Mouse (Mus musculus) 416B (cell line): ENCODE measurements around the gene Grcc10.

Experiments used
- DNase-seq: peaks from one replicate; pipeline ENCODE4 v3.0.0; 2011; ENCODE audit warnings: low read depth

The Grcc10 gene

DNA sequence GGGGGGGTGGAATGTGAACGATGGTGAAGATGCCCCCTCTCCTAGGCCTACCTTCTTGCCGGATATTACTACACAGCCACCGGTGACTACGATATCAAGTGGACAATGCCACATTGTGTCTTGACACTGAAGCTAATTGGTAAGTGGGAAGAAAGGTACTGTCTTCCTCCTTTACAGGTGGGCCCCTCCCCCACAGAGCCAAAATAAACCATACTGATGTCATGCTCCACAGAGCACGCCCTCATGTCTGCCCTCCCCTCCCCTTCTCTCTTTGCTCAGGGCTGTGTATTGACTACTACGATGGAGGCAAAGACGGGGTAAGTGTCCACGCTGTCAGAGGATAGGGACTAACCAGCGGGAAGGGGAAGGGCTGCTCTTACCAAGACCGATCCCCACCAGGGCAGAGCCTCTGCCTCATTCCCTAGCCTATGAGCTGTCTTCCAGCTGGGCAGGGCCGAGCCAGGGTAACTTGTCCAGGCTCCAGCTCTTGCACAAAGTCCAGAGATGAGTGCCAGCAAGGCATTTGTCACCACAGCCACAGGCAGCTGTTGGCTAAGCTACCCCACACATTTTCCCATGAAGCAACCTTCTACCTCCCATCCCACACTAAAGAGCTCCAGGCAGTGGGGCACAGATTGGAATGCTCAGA lies 41.1 kb downstream of the Grcc10 start:
- DNase-seq: no peak

DNA sequence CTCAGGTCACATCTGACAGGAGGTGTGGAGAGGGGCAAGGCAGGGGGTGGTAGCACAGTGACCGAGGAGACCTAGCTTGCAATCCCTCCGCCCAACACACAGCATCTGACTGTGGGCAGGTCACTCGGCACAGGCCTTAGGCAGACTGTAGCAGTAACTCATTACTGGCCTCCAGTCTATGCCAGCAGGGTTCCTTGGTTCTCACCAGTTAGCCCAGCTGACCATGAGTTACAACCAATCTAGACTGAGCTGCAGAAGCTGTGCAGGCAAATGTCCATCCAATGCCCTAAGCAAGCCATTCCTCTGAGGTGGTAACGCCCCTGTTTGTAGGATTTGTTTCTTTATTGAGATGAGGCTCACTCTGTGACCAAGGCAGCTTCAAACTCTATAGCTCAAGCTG lies 41.8 kb downstream of the Grcc10 start:
- DNase-seq: no peak

DNA sequence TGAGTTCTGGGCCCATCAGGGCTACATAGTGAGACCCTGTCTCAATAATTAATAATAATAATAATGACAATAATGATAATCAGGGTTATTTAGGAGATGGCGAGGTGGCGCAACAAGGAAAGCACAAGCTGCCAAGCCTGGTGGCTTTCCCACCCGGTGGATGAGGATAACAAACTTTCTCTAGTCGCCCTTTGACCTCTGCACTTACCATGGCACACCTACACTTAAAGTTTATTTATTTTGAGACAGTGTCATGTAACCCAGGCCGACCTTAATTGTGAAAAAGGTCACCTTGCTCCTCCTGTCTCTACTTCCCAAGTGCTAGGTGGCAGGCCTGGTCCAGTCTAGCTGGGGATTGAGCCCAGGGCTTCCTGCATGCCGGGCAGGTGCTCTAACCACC lies 42.4 kb downstream of the Grcc10 start:
- no peak for DNase-seq

DNA sequence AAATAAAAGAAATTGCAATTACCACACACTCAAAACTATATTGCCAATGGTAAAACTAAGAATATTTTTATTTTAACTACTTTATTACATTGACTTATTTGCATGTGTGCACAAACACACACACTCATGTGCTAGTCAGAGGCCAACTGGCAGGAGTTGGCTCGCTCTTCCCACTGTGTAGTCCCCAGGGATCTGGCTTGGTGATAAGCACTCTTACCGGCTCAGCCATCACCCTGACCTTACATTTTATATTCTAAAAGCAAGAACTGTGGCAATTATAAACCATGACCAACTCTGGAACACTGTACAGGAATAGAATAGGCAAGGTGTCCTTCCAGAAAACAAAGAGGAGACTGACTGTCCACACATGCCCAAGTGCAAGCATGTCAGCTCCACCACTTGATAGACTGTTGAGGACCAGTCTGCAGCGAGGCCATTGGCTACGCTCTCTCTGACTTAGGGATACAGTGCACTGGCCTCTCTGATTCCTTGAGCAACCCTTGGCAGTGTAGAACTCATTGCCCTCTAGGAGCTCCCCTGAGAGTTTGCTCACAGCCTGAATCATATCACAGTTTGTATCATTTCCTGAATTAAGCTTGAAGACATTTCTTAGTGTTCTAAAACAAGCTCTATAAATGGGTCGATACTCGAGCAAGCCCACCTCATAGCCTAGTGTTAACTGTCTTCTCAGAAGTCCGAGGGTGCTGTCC lies 44.6 kb downstream of the Grcc10 start:
- no peak for DNase-seq

DNA sequence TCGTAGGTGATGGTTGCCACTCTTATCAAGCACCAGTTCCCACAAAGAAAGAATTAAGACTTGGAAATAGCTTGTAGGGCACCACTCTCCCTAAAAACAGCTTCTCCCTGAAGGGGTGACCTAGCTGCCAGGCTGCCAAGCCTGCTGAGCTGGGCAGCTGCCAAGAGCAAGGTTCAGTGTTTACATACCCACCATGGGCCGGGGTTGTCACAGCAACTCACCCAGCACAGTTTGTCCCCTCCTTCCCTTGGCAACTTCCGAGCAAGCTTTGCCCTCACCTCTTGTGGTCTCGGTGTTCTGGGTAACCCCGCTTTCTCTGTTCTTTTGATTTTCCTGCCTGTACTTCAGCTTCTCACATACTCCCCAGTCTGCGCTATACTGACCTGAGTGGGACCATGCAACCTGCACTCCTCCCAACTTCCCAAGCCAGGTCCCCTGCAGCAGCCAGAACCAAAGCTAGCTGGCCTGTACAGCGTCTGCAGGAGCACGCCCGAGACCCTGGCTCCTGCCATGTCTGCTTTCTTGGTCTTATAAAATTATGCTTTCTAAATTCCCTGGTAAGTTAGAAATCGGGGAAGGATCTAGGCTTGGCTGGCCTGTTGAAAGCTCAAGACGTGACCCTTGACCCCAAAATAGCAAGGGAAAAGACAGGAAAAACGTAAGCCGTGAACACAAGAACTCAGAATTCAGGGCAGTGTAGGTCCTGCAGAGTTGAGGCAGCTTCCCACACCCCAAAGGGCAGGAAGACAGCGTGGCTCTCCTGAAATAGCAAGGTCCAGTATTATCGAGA lies 46.8 kb downstream of the Grcc10 start:
- DNase-seq: peak; percentile 79

DNA sequence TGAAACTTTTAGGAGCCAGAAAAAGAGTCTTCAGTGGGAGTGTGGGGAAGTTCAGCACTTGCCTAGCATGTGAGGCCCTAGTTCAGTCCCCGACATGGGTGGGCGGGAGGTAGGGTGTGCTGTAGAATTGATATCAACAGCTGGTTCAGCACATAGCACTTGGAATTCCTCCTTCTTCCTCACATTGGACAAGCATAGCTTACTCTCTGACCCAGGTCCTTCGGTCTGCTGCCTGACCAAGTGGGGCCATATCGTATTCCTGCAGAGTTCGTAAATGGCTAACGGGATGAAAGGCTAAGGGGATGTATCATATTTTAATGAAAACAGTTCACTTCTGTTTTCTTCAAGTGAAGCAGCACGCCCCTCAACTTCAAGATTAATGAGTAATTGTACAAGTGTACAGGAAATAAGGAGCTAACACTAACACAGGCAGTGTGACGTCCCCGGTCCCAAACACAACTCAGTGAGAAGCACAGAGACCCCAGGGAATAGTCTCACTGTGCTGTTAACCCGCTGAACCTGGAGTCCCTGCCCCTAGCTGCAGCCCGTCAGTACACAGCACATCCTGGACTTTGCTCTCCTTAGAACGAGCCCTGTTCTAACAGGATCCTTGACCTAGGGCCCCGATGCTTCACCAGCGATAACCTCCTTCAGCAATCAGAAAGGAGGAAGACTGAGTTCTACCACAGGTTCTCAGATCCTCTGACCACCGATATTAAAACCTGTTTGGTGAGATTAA lies 47.8 kb downstream of the Grcc10 start:
- no peak for DNase-seq

DNA sequence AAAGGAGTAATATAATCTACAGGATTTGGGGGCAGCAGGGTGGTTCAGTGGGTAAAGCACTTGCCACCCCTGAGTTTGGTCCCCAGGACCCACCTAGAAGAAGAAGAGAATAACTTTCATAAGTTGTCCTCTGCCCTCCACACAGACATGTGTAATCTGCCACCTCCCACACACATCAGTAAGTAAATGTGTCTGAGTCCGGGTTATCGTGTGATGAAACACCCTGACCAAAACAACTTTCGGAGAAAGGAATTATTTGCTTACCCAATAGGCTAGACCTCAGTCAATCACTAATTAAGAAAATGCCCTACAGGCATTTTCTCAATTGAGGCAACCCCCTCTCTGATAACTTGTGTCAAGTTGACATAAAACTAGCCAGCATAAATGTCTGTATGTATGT lies 50.7 kb downstream of the Grcc10 start:
- DNase-seq: no peak
